Mouse (Mus musculus) midbrain, postnatal 0 days (tissue): Measurements from ENCODE around the gene Gm5771. TPM values are rescaled to one million over a fixed set of nuclear protein-coding genes. Genes with fewer than 3 reads are reported as not detected.
"Not testable (repeated sequence)": the region's sequence is repeated elsewhere in the genome, so short reads cannot be mapped to it uniquely, and the experiment has no call there.

Experiments used
- ATAC-seq: fragments of 200-750 bp; cut with Nextera tagmentation; 2 replicates; pipeline ENCODE4 v1.8.0; 2017; ENCODE audit warnings: moderate number of reproducible peaks, mild to moderate bottlenecking, moderate TSS enrichment, moderate library complexity; ENCODE audit not compliant: low FRiP score
- DNase-seq: peaks from one replicate; pipeline ENCODE4 v3.0.0-alpha.2; 2015; ENCODE audit warnings: low spot score
- H3K27ac ChIP-seq: fragments of 300-500 bp; sonication (generic); 2 replicates; pipeline ENCODE4 v1.5.1; 2014; ENCODE audit warnings: low read depth, mild to moderate bottlenecking, low read length, mixed read lengths
- H3K27me3 ChIP-seq: fragments of 300-500 bp; sonication (generic); 2 replicates; pipeline ENCODE4 v1.6.1; 2014; ENCODE audit warnings: low read length, control low read depth, mixed read lengths; ENCODE audit not compliant: insufficient read depth
- H3K36me3 ChIP-seq: fragments of 300-500 bp; sonication (generic); 2 replicates; pipeline ENCODE4 v1.6.1; 2014; ENCODE audit warnings: low read length, control low read depth, mixed read lengths; ENCODE audit not compliant: insufficient read depth
- H3K4me1 ChIP-seq: fragments of 300-500 bp; sonication (generic); 2 replicates; pipeline ENCODE4 v1.6.1; 2014; ENCODE audit warnings: mild to moderate bottlenecking, control low read depth, antibody characterized with exemption, low read length, mixed read lengths; ENCODE audit not compliant: insufficient read depth
- H3K4me2 ChIP-seq: fragments of 300-500 bp; sonication (generic); 2 replicates; pipeline ENCODE4 v1.6.1; 2014; ENCODE audit warnings: low read depth, mild to moderate bottlenecking, low read length, mixed read lengths; ENCODE audit not compliant: poor library complexity, severe bottlenecking
- H3K4me3 ChIP-seq: fragments of 300-500 bp; sonication (generic); 2 replicates; pipeline ENCODE4 v1.5.1; 2014; ENCODE audit warnings: low read depth, mild to moderate bottlenecking, low read length, moderate library complexity
- H3K9ac ChIP-seq: fragments of 300-500 bp; sonication (generic); replicated peaks from 2 replicates; pipeline ENCODE4 v1.6.1; 2014; ENCODE audit warnings: mild to moderate bottlenecking, low read length, moderate library complexity, mixed read lengths; ENCODE audit not compliant: poor library complexity, severe bottlenecking
- H3K9me3 ChIP-seq: fragments of 300-500 bp; sonication (generic); 2 replicates; pipeline ENCODE4 v1.6.1; 2016; ENCODE audit warnings: low read length, control low read depth
- CTCF ChIP-seq: IDR thresholded peaks from 2 replicates; pipeline ENCODE4 v1.5.1; 2016; ENCODE audit warnings: antibody characterized with exemption, mild to moderate bottlenecking
- WGBS: fragments of 180-500 bp; shearing (Covaris S2); extraction: QIAGEN DNeasy Blood & Tissue Kit; methylation state at CpG from one replicate; pipeline ENCODE4 v1.1.7; 2014; 5-methylcytosine and 5-hydroxymethylcytosine counted together
- polyA plus RNA-seq: library from polyadenylated mRNA; unstranded; fragments of >200 nt; fragmentation: Nextera tagmentation; extraction: Ambion mirVana; gene quantifications from 2 replicates; pipeline ENCODE4 v1.2.1, GENCODE M21; 2015
- total RNA-seq: library from RNA; depleted of rRNA; stranded (reverse); fragments of >200 nt; gene quantifications from 2 replicates; pipeline ENCODE4 v1.2.3, GENCODE M21; 2014; rRNA removed

The Gm5771 gene
- total RNA-seq (not detected in 2 replicates), polyA plus RNA-seq (not detected in 2 replicates)

DNA sequence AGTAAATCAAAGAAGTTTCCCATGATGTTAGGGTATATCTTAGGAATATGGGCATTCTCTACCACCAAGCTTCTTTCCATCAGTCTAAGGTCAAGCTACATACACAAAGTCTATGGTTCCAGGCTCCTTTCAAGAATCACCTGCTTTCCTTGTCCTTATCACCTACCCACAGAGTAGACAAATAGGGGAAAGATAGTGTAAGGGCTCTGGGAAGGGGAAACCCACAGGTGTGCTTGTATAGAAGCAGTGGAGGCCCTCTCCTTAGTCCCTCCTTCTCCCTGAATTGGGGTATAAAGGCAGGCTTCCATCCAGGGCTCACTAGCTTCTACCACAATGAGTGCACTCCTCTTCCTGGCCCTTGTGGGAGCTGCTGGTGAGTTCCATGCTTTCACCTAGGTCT, at the start of gene Gm5771:
Gene Gm5771, plus strand, starts transcription at position 301 of the 400 bp plus-strand sequence.
- H3K36me3 ChIP-seq, H3K27ac ChIP-seq, H3K9me3 ChIP-seq, H3K9ac ChIP-seq, DNase-seq, ATAC-seq, H3K4me2 ChIP-seq, H3K4me3 ChIP-seq, H3K27me3 ChIP-seq, H3K4me1 ChIP-seq: not testable (repeated sequence)

DNA sequence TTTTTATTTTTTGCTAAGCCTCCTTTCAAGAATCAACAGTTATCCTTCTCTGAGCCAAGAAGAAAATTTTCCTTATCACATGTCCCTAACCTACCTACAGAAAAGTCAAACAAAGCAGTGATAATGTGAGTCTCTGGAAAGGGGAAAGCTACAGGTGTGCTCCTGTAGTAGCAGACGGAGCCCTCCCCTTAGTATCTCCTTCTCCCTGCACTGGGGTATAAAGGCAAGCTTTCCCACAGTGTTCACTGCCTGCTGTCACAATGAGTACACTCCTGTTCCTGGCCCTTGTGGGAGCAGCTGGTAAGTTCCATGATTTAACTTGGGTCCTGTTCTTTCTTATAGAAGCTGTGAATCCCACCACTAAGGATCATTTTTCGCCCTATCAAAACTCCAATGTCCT, 38.2 kb upstream of the Gm5771 start, which contains the start of gene Try10:
Gene Try10, plus strand, starts transcription at position 174 of the 400 bp plus-strand sequence.
- no peaks in the 10 kb centered on the region for H3K9me3 ChIP-seq
- no peak within 1 kb of the TSS for H3K9ac ChIP-seq
- H3K4me2 ChIP-seq: no peak within 1 kb of the TSS
- H3K4me3 ChIP-seq: no peak within 1 kb of the TSS
- H3K4me1 ChIP-seq: no peaks in the 10 kb centered on the region
- DNase-seq (no peak), ATAC-seq (no peak)
- 79% methylated on average over 2 of the region's 2 CpGs for WGBS
- H3K36me3 ChIP-seq: no peaks in the 10 kb centered on the region
- TF ChIP-seq CTCF: no peak
- H3K27me3 ChIP-seq: no peaks in the 10 kb centered on the region
- no peak within 1 kb of the TSS for H3K27ac ChIP-seq

DNA sequence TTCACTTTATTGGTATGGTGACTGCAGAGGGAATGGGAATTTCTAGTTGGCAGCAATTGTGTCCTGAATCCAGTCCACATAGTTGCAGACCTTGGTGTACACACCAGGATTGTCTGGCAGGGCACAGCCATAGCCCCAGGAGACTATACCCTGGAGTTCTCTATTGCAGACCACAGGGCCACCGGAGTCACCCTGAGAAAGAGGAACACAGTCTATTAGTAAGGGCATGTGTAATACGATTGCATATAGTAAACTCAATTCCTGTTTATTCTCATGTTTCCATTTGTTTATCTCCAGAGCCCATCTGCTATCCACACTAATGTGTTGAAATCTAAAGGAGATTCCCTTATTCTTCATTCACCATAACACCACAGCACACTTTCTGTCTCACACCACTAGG, 18.4 kb upstream of the Gm5771 start:
- H3K9ac ChIP-seq: not testable (repeated sequence)

DNA sequence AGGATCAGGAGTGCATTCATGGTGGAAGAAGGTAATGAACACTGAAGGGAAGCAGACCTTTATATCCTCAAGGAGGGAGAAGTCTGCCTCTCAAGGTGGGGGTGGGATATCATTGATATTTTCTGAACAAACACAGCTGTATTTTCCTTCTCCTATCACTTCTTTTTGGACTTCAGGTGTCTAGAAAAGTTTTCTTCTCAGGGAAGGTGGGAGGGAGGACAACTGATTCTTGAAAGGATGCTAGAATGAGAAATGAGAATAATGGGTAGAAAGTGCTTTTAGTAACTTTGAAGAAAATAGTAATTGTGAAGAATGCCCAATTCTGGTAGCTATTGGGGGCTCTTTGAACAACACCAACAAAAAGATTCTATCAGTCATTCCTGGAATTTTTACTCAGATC, 14.6 kb upstream of the Gm5771 start, which contains the start of gene Prss3:
Gene Prss3, minus strand, starts transcription at position 101 of the 400 bp plus-strand sequence.
- not testable (repeated sequence) for H3K4me1 ChIP-seq, H3K9me3 ChIP-seq, H3K36me3 ChIP-seq, H3K4me2 ChIP-seq, DNase-seq, ATAC-seq, H3K4me3 ChIP-seq, H3K27ac ChIP-seq, H3K9ac ChIP-seq, H3K27me3 ChIP-seq

More for the DNA sequence above, 18.4 kb upstream of the Gm5771 start:
- not testable (repeated sequence) for DNase-seq, H3K4me3 ChIP-seq, H3K36me3 ChIP-seq, H3K27me3 ChIP-seq, H3K9me3 ChIP-seq, H3K4me1 ChIP-seq, H3K4me2 ChIP-seq, H3K27ac ChIP-seq, ATAC-seq
- 100% methylated on average over 1 of the region's 2 CpGs for WGBS

DNA sequence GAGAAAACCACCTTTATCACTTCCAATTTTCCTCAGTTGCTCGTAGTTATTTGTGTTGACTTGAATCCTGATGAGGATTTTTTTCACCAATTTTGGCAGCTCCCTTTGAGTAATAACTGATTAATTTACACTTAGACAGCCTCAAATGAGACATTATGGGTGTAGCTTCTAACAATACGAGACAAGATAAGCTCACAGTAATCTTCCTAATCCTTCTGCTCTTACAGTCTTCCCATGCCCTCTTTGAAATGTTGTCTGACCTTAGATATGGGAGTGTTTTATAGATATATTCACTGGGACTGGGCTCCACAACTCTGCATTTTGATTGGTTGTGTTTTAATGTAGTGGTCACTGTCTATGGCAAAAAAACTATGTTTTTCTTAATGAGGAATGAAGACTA, 5.4 kb upstream of the Gm5771 start:
- H3K9me3 ChIP-seq: no peaks in the 10 kb centered on the region
- ATAC-seq: no peak
- H3K27me3 ChIP-seq: no peaks in the 10 kb centered on the region
- WGBS: 81% methylated on average over 2 of the region's 2 CpGs
- H3K36me3 ChIP-seq: no peaks in the 10 kb centered on the region
- no peak for DNase-seq
- no peak overlapping the region for H3K4me3 ChIP-seq
- no peaks in the 10 kb centered on the region for H3K4me1 ChIP-seq
- H3K9ac ChIP-seq: no peak overlapping the region
- H3K27ac ChIP-seq: no peak overlapping the region
- no peak overlapping the region for H3K4me2 ChIP-seq
- no peak for TF ChIP-seq CTCF

DNA sequence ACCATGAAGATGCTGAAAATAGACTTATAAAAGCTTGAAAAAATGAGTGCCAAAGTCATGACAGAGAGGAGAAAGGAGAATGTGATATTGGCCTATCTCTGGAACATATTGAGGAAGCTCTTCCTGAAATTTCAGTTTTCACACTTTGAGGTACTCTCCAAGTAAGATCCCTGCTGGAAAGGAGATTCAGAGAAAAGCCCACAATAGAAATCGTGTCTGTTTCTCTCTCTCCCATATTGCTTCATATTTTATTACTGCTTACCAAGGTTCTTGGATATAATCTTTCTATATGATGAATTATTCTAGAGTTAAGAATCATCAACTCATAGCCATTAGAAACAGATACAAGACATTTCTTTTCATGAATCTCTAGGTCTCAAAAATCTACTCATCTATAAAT, 516 bp upstream of the Gm5771 start:
- H3K9me3 ChIP-seq, DNase-seq, H3K4me2 ChIP-seq, H3K27ac ChIP-seq, H3K4me3 ChIP-seq, ATAC-seq, H3K4me1 ChIP-seq, H3K36me3 ChIP-seq, H3K9ac ChIP-seq, H3K27me3 ChIP-seq: not testable (repeated sequence)
- WGBS: 65% methylated on average over 1 of the region's 1 CpGs

DNA sequence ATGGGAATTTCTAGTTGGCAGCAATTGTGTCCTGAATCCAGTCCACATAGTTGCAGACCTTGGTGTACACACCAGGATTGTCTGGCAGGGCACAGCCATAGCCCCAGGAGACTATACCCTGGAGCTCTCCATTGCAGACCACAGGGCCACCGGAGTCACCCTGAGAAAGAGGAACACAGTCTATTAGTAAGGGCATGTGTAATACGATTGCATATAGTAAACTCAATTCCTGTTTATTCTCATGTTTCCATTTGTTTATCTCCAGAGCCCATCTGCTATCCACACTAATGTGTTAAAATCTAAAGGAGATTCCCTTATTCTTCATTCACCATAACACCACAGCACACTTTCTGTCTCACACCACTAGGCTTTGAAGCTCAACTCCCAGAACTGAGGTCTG, 50.1 kb downstream of the Gm5771 start:
- DNase-seq, H3K27me3 ChIP-seq, H3K4me1 ChIP-seq, H3K36me3 ChIP-seq, H3K27ac ChIP-seq, H3K4me2 ChIP-seq, H3K4me3 ChIP-seq, ATAC-seq, H3K9ac ChIP-seq, H3K9me3 ChIP-seq: not testable (repeated sequence)
- 93% methylated on average over 2 of the region's 2 CpGs for WGBS

DNA sequence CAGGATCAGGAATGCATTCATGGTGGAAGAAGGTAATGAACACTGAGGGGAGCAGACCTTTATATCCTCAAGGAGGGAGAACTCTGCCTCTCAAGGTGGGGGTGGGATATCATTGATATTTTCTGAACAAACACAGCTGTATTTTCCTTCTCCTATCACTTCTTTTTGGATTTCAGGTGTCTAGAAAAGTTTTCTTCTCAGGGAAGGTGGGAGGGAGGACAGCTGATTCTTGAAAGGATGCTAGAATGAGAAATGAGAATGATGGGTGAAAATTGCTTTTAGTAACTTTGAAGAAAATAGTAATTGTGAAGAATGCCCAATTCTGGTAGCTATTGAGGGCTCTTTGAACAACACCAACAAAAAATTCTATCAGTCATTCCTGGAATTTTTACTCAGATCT, 53.9 kb downstream of the Gm5771 start, which contains the start of gene Gm10334:
Gene Gm10334, minus strand, starts transcription at position 101 of the 400 bp plus-strand sequence.
- not testable (repeated sequence) for H3K4me2 ChIP-seq, ATAC-seq, H3K4me3 ChIP-seq, H3K36me3 ChIP-seq, H3K27me3 ChIP-seq, H3K9ac ChIP-seq, DNase-seq, H3K9me3 ChIP-seq, H3K27ac ChIP-seq, H3K4me1 ChIP-seq
